Mouse (Mus musculus): ENCODE data around the gene Vangl1. TPM values are rescaled to one million over a fixed set of nuclear protein-coding genes. Genes with fewer than 3 reads are reported as not detected.

The Vangl1 gene
- polyA plus RNA-seq, 1 experiment from 2014 or later = 13.4 TPM

DNA sequence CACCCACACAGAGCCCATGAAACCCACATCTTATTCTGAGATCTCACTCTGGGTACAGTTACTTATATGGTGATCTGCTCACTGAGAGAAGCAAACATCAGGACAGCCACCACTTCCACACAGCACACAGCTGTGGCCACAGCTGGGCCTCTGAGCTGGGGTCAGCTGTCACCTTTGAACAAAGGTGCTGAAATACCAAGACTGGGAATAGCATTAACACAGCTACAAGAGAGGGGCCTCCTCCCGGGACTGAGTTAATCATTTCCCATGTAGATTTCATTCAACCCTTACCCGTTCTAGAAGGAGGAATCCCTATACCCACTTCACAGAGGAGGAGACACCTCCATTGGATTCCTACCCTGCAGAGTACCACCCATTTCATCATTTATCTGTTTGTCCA is 8.7 kb downstream of the Vangl1 start:
- DNase-seq (ENCODE audit: low spot score) = no peak
- Histone ChIP-seq H3K27ac (ENCODE audit: low read depth, low read length) (no peak overlapping the region), H3K4me1 (ENCODE audit: control insufficient read depth, insufficient read depth, low read length) (peaks cover 46% of the 10 kb centered on the region), H3K4me2 (ENCODE audit: low read depth) (no peak overlapping the region), H3K36me3 (ENCODE audit: control insufficient read depth, insufficient read depth, low read length) (no peaks in the 10 kb centered on the region), H3K9me3 (ENCODE audit: control insufficient read depth, low read length) (no peaks in the 10 kb centered on the region), H3K4me3 (ENCODE audit: low read depth, low read length) (no peak overlapping the region), H3K9ac (ENCODE audit: low read length) (no peak overlapping the region), H3K27me3 (ENCODE audit: control insufficient read depth, insufficient read depth, low read length) (peaks cover 9% of the 10 kb centered on the region; the same call in 1 of the 2 replicates)
- ATAC-seq (ENCODE audit: insufficient read depth, low FRiP score, low TSS enrichment) = no peak
- 16% methylated on average over 2 of the region's 2 CpGs for WGBS

DNA sequence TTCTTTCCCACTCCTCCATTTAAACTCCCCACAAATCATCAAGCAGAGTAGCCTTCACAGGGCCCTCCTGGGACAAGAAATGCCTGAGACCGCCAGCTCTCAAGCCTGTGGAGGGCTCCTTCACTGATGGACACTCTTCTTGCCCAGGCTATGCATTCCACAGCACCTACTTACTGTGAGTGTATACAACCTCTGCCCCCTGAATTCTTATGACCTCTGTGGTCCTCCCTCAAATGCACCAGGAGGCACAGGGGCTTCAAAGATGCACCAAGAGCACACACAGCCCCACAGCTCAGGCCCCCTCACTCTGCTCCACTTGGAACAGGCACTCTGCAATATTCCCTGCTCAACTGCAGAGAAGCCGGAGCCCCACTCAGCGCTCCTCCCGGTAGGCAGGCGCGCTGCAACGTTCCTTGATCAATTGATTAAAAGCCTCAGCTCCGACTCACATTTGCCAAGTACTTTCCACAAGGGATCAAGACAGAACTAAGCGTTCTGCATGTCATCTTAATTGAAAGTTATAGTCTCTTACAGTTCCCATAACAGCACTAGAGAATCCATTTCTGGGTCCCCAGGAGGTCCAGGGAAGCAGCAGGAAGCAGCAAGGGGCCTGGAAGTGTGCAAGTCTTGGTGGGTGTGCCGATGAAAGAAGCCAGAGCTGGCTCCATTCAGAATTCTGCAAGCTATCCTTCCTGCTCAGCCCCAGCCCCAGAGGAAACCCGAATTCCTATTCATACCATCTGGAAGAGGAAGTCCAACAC is 10.0 kb downstream of the Vangl1 start:
- H3K4me2 ChIP-seq (ENCODE audit: low read depth) = peak overlapping the region; percentile 34
- 3% methylated on average over 11 of the region's 11 CpGs for WGBS
- DNase-seq (ENCODE audit: low spot score) (peak; percentile 59), ATAC-seq (ENCODE audit: insufficient read depth, low FRiP score, low TSS enrichment) (no peak)
- H3K27ac ChIP-seq (ENCODE audit: low read depth, low read length) = peak overlapping the region; percentile 79
- H3K27me3 ChIP-seq (ENCODE audit: control insufficient read depth, insufficient read depth, low read length) = peaks cover 9% of the 10 kb centered on the region; the same call in 1 of the 2 replicates
- H3K9me3 ChIP-seq (ENCODE audit: control insufficient read depth, low read length) = no peaks in the 10 kb centered on the region
- H3K4me1 ChIP-seq (ENCODE audit: control insufficient read depth, insufficient read depth, low read length) = peaks cover 48% of the 10 kb centered on the region
- H3K9ac ChIP-seq (ENCODE audit: low read length) = no peak overlapping the region
- no peak overlapping the region for H3K4me3 ChIP-seq (ENCODE audit: low read depth, low read length)
- H3K36me3 ChIP-seq (ENCODE audit: control insufficient read depth, insufficient read depth, low read length) = no peaks in the 10 kb centered on the region

DNA sequence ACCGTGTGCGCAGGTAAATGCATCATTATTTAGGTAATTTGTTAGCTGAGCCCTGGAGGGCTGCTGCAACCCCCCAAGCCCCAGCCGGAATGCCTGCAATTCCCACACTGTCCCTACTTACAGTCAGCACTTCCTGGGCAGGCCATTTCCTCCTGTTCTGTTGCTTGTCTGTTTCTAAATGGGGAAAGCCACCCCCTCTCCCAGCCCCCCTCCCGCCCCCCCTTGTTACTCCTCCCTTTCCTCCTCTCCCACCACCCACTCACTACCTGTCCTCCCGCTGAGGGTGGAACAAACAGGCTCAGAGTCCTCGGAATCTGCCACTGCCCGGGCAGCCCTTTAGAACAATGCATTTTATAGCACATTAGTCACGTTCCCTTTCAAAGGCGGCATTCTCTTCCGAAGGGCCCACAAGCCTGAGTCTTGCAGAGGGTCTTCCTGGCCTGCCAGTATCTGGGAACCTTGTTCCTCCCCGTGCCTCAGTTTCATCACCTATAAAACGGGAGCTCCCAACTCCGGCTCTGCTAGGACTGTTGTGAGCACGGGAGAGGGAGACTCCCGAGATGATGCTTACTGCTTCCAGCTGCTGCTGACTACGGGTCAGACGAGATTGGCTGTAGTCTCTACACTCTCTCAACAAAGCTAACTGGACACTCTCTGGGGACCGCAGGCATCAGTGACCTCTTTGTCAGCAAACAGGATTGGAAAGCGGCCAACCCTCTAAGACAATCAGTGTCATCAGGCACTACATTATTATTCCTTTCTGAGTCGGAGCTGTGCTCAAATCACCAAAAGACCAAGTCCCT is 10.8 kb downstream of the Vangl1 start:
- peaks cover 52% of the 10 kb centered on the region for H3K4me1 ChIP-seq (ENCODE audit: control insufficient read depth, insufficient read depth, low read length)
- peak overlapping the region; percentile 79 for H3K27ac ChIP-seq (ENCODE audit: low read depth, low read length)
- H3K9me3 ChIP-seq (ENCODE audit: control insufficient read depth, low read length) = no peaks in the 10 kb centered on the region
- 4% methylated on average over 19 of the region's 20 CpGs for WGBS
- H3K4me3 ChIP-seq (ENCODE audit: low read depth, low read length) = 0 out of 2 replicates have a peak overlapping the region, but pooled peaks have one; percentile 3
- peak overlapping the region; percentile 24 for H3K9ac ChIP-seq (ENCODE audit: low read length)
- H3K36me3 ChIP-seq (ENCODE audit: control insufficient read depth, insufficient read depth, low read length) = no peaks in the 10 kb centered on the region
- peak; percentile 42; the same call in 1 of the 2 replicates for ATAC-seq (ENCODE audit: insufficient read depth, low FRiP score, low TSS enrichment)
- peak; percentile 51 for DNase-seq (ENCODE audit: low spot score)
- peak overlapping the region; percentile 34 for H3K4me2 ChIP-seq (ENCODE audit: low read depth)
- 0 out of 2 replicates have a peak, but pooled peaks cover 9% of the 10 kb centered on the region for H3K27me3 ChIP-seq (ENCODE audit: control insufficient read depth, insufficient read depth, low read length)

DNA sequence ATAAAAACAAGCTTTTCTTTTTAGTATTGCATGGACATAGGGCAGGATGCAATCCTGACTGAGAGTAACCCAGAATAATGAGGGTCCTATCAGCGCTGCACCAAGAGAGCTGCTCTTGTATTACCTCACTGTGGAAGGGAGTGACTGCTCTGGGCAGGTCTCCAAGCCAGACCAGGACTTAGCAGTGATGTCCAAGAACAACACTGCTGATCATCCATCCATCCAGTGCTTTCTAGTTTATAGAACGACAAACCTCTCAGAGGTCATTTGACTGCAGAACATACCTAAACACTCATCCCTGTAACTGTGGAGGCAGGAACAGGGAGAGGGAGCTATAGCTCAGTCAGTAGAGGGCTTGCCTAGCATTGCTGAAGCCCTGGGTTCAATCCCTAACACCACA is 11.9 kb downstream of the Vangl1 start:
- H3K9ac ChIP-seq (ENCODE audit: low read length) = no peak overlapping the region; the same call in 1 of the 2 replicates
- ATAC-seq (ENCODE audit: insufficient read depth, low FRiP score, low TSS enrichment) (no peak), DNase-seq (ENCODE audit: low spot score) (no peak)
- no peaks in the 10 kb centered on the region for H3K9me3 ChIP-seq (ENCODE audit: control insufficient read depth, low read length)
- WGBS = 70% methylated on average over 2 of the region's 2 CpGs
- H3K4me3 ChIP-seq (ENCODE audit: low read depth, low read length) = no peak overlapping the region
- H3K36me3 ChIP-seq (ENCODE audit: control insufficient read depth, insufficient read depth, low read length) = no peaks in the 10 kb centered on the region
- peaks cover 46% of the 10 kb centered on the region for H3K4me1 ChIP-seq (ENCODE audit: control insufficient read depth, insufficient read depth, low read length)
- H3K4me2 ChIP-seq (ENCODE audit: low read depth) = no peak overlapping the region
- 0 out of 2 replicates have a peak, but pooled peaks cover 9% of the 10 kb centered on the region for H3K27me3 ChIP-seq (ENCODE audit: control insufficient read depth, insufficient read depth, low read length)
- no peak overlapping the region; the same call in 1 of the 2 replicates for H3K27ac ChIP-seq (ENCODE audit: low read depth, low read length)

DNA sequence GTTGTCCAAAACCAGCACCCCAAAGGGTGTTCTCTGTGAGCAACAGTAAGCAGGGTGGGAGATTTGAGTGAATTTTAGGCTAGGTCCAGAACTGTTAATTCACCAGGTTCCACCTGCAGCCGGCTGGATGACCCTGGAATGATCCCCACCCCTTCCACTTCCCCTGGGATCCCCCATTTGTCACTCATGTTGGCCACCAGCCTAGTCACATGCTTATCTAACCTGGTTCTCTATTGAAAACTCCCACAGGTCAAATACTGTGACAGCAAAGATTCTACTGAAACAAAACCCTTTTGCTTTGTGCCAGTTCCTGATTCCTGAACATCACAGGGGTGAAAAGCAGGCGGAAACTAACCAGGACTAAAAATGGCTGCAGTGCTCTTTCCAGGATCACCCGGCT is 12.9 kb downstream of the Vangl1 start:
- Histone ChIP-seq H3K27ac (ENCODE audit: low read depth, low read length) (no peak overlapping the region), H3K36me3 (ENCODE audit: control insufficient read depth, insufficient read depth, low read length) (no peaks in the 10 kb centered on the region), H3K27me3 (ENCODE audit: control insufficient read depth, insufficient read depth, low read length) (0 out of 2 replicates have a peak, but pooled peaks cover 9% of the 10 kb centered on the region), H3K4me3 (ENCODE audit: low read depth, low read length) (no peak overlapping the region), H3K4me1 (ENCODE audit: control insufficient read depth, insufficient read depth, low read length) (peaks cover 42% of the 10 kb centered on the region), H3K4me2 (ENCODE audit: low read depth) (no peak overlapping the region), H3K9me3 (ENCODE audit: control insufficient read depth, low read length) (no peaks in the 10 kb centered on the region), H3K9ac (ENCODE audit: low read length) (no peak overlapping the region)
- DNase-seq (ENCODE audit: low spot score) = no peak
- no peak for ATAC-seq (ENCODE audit: insufficient read depth, low FRiP score, low TSS enrichment)
- WGBS = 74% methylated on average over 3 of the region's 3 CpGs

DNA sequence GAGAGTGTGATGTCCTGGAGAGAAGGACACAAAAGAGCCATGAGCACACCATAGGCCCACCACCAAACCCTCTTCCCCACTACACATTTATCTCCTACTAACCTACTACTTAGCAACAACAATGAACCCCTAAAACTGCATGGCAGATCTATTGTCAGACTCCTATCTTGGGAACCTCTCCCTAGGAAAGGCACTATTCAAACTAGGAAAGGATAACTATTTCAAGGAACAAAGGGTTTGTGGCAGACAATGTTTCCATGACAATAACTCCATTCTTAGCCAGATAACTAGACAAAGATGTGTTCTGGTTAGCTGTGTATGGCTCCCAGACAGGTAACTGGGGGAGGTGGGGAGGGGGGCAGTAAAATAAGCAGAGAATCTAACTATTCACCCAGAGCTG is 13.9 kb downstream of the Vangl1 start:
- Histone ChIP-seq H3K27me3 (ENCODE audit: control insufficient read depth, insufficient read depth, low read length) (0 out of 2 replicates have a peak, but pooled peaks cover 4% of the 10 kb centered on the region), H3K27ac (ENCODE audit: low read depth, low read length) (no peak overlapping the region), H3K4me2 (ENCODE audit: low read depth) (no peak overlapping the region), H3K9ac (ENCODE audit: low read length) (no peak overlapping the region), H3K4me1 (ENCODE audit: control insufficient read depth, insufficient read depth, low read length) (peaks cover 38% of the 10 kb centered on the region), H3K36me3 (ENCODE audit: control insufficient read depth, insufficient read depth, low read length) (no peaks in the 10 kb centered on the region), H3K4me3 (ENCODE audit: low read depth, low read length) (no peak overlapping the region), H3K9me3 (ENCODE audit: control insufficient read depth, low read length) (no peaks in the 10 kb centered on the region)
- DNase-seq (ENCODE audit: low spot score) = no peak
- no peak for ATAC-seq (ENCODE audit: insufficient read depth, low FRiP score, low TSS enrichment)

DNA sequence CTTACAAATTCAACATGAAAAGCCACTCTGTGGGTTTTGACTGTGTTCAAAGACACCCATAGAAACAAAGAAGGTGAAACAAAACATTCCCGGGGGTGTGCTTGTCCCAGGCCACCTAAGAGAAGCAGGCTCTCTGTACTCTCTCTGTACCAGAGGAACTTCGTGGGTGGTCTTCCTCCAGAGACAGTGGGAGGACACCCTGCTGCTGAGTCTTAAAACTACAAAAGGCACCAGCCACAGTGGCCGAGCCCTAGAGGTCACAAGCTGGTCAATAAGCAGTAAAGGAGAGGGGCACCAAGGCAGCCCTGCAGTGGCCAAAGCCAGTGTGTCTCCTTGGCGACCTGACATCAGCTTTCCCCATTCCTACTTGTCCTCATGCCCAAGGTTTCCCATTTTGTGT is 14.5 kb downstream of the Vangl1 start:
- ATAC-seq (ENCODE audit: insufficient read depth, low FRiP score, low TSS enrichment) = no peak
- Histone ChIP-seq H3K36me3 (ENCODE audit: control insufficient read depth, insufficient read depth, low read length) (no peaks in the 10 kb centered on the region), H3K4me3 (ENCODE audit: low read depth, low read length) (no peak overlapping the region), H3K4me2 (ENCODE audit: low read depth) (no peak overlapping the region), H3K9me3 (ENCODE audit: control insufficient read depth, low read length) (no peaks in the 10 kb centered on the region), H3K27ac (ENCODE audit: low read depth, low read length) (no peak overlapping the region), H3K27me3 (ENCODE audit: control insufficient read depth, insufficient read depth, low read length) (0 out of 2 replicates have a peak, but pooled peaks cover 2% of the 10 kb centered on the region), H3K4me1 (ENCODE audit: control insufficient read depth, insufficient read depth, low read length) (peaks cover 33% of the 10 kb centered on the region), H3K9ac (ENCODE audit: low read length) (no peak overlapping the region)
- 1% methylated on average over 4 of the region's 4 CpGs for WGBS
- peak; percentile 30 for DNase-seq (ENCODE audit: low spot score)

DNA sequence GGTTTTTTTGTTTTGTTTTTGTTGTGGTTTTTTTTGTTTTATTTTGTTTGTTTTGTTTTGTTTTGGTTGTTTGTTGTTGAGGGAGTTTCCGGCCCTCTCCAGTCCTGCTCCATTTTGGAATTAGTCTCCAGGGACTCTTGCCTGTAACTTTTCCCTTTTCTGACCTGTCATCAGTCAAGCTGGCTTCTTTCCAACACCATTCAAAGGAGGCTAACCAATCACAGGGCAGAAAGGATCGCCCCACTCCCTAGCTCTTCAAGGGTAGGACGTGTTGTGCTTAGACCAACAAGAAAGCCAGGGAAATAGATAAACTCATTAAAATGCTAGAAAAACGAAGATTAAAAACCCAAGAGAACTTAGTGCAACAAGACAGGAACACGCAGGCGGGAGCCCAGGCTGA is 15.5 kb downstream of the Vangl1 start:
- no peak for ATAC-seq (ENCODE audit: insufficient read depth, low FRiP score, low TSS enrichment)

More for the DNA sequence above, 15.5 kb downstream of the Vangl1 start:
- peak; percentile 37 for DNase-seq (ENCODE audit: low spot score)
- Histone ChIP-seq H3K27ac (ENCODE audit: low read depth, low read length) (no peak overlapping the region), H3K27me3 (ENCODE audit: control insufficient read depth, insufficient read depth, low read length) (0 out of 2 replicates have a peak, but pooled peaks cover 2% of the 10 kb centered on the region), H3K4me1 (ENCODE audit: control insufficient read depth, insufficient read depth, low read length) (peaks cover 25% of the 10 kb centered on the region), H3K9ac (ENCODE audit: low read length) (no peak overlapping the region), H3K36me3 (ENCODE audit: control insufficient read depth, insufficient read depth, low read length) (no peaks in the 10 kb centered on the region), H3K4me3 (ENCODE audit: low read depth, low read length) (no peak overlapping the region), H3K4me2 (ENCODE audit: low read depth) (0 out of 2 replicates have a peak overlapping the region, but pooled peaks have one; percentile 8), H3K9me3 (ENCODE audit: control insufficient read depth, low read length) (no peaks in the 10 kb centered on the region)
- 26% methylated on average over 6 of the region's 6 CpGs for WGBS
